Mouse (Mus musculus) adrenal gland, postnatal 25 days (tissue): ENCODE measurements around the gene U2af1l4. TPM values are rescaled to one million over a fixed set of nuclear protein-coding genes. Genes with fewer than 3 reads are reported as not detected.

Experiments used
- DNase-seq: peaks from one replicate; pipeline ENCODE4 v3.0.0; 2021; ENCODE audit warnings: mixed read lengths
- total RNA-seq: library from RNA; stranded (reverse); gene quantifications from 2 replicates; pipeline ENCODE4 v1.2.3, GENCODE M21; 2021

Gene U2af1l4
- total RNA-seq, 1 experiment from 2014 or later, result 81.8 TPM

- no peak for DNase-seq
Measured at GRCm38 (mm10) chr7:30586455-30587020, 23.4 kb downstream of the U2af1l4 start.

DNA sequence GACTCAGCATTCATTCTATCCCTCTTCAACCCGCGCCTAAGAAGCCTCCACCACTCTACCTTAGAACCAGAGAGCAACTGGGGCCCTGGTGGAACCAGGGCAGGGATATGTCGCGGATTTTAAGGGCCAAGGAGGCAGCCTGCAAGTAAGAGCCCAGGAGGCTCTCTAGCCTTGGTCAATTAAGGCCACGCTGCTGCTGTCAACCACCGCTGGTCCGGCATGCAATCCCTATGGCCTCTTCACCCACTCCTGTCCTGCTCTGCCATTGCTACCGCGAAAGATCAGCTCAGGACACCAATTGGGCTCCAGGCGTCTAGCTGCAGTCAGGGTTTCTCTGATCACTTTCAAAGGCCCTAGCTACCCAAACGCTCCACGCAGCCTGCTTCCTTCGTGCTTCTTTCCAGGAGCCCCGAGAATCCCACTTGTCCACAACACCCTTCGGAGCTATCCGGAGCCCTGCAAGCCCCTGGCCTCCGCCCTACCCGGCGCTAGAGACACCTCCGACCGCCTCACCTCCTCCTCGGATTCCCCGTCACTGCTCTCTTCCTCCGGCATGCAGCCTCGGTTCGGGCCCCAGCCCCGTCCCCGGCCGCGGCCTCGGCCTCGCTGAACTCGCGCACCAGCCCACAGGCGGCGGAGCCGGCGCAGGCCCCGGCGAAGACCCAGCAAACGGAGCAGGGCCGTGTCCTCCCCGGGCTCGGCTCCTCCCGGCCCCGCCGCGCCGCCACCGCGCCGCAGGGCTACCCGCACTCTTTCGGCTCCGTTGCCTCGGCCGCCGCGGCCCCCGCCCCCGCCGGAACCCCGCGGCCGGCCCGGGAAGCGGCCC, 25.0 kb downstream of the U2af1l4 start:
- peak; percentile 47 for DNase-seq

DNA sequence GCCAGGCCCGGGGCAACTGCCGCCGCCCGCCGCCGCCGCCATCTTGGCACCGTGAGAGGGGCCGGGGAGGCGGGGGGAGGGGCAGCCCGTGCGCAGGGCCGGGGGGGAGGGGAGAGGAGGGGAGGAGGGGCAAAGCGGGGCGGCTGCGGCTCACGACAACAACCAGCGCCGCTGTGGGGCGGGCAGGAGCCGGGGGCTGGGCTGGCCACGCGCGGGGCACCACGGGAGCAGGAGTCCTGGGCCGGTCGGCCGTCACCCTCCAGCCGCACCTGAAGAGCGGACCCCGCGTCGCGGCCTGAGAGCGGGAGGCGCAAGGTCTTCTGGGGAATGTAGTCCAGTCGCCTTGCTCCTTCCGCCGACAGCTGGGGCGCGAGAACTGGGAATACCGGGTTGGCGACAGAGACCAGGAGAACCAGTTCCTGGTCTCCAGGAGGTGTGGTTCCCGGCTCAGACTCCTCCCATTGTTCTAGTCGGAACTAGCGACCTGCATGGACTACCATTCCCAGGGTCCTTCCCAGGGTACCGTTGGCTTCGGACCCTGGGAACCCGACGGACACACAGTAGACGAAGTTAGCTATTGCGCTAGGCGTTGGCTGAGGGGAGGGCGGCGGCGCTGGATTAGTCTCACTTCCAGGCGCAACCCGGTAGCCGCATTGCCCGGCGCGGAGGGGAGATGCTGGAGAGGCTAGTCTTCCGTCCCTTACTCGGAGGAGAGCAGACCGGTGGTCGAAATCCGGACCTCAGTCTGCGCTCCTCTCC, 25.8 kb downstream of the U2af1l4 start, which contains the start of gene Kmt2b:
TSS of gene Kmt2b (minus strand) at position 51 of the 759 bp plus-strand sequence.
- DNase-seq, result peak; percentile 96

DNA sequence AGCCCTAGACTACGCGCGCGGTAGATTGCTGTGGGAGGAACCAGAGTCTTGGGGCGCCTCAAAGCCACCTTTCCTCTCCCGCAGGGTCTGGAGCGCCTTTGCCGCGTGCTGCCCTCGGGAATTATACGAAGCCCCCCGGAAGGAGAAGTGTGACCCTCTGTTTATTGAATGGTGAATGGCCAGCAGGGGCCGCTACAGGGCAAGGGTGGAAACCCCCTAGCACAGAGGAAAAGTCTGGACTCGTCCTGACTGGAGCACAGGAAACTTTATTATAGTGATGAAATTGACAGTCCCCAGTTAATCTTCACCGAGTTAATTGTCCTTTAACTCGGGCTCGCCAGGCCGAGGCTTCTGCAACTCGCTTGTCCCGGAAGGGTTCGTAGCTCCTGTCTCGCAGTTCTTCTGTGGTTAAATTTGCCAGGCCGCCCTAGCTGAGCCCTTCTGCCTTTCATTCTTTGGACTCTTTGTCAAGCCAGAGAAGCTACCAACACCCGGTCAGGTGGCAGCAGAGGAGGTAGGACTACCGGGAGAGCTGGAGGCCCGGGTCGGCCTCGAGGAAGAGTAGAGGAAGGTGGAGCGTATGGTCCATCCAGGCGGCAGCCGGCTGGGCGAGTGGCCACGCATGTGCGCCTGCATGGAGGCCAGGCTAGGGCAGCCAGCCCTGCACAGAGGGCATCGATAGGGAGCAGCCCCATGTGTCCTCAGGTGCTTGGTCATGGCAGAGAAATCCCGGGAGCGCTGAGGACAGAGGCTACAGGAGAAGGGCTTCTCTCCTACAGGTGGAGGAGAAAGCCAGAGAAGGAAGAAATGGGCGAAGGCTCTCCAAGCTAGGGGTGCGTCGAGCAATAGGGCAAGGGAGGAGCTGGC, 26.6 kb downstream of the U2af1l4 start:
- peak; percentile 86 for DNase-seq

DNA sequence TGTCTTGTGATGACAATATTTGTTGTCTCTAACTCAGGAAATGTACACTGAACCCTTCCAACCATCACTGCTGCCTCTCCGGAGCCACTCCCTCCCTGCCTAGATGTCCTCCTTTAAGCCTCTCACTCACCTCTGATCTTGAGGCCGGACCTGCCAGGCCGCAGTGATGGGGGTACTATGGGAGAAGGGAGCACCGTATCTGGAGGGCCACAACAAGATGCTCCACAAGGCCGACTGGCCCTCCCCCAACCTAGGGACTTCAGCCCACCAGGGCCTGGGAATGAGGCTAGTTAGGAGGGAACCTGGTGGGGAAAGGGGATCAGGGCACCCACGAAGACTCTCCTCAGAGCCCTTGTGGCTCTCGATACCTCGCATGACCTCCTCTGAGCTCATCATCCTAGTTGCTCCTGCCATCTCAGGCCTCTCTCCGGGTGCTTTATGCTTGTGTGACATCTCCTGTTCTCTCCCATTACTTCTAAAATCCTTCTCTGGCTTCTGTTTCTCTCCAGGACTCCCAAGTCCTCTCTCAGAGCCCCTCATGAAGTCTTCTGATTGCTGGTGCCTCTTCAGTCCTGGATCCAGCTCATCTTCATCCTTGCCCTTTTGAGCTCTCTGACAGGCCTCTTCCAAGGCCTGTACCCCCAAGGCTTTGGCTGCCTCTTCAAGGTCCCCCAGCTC, 28.0 kb downstream of the U2af1l4 start:
- no peak for DNase-seq

- no peak for DNase-seq
Measured at GRCm38 (mm10) chr7:30591605-30591951, 28.5 kb downstream of the U2af1l4 start.

- no peak for DNase-seq
Measured at GRCm38 (mm10) chr7:30592772-30593423, 29.8 kb downstream of the U2af1l4 start.

GRCm38 (mm10) chr7:30593579-30594509, 30.7 kb downstream of the U2af1l4 start:
- no peak for DNase-seq

GRCm38 (mm10) chr7:30594510-30595024, 31.5 kb downstream of the U2af1l4 start:
- DNase-seq, result no peak

DNA sequence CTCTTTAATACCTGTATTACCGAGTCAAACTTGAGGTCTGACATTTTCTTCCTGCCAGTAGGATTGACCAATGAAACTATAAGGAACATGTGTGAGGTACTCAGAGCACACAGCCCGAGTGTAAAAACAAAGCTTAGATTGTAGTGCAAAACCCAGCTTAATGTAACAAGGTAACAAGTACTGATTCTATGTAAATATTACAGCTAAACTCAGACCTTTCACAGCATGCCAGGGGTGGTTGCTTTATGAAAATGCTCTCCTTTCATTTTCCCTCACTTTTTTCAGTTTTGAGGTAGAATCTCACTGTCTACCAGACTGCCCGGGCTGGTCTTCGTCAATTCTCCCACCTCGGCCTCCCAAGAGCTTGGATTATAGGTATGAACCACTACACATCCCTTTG, 33.0 kb downstream of the U2af1l4 start:
- no peak for DNase-seq

GRCm38 (mm10) chr7:30596811-30597210, 33.7 kb downstream of the U2af1l4 start:
- no peak for DNase-seq

DNA sequence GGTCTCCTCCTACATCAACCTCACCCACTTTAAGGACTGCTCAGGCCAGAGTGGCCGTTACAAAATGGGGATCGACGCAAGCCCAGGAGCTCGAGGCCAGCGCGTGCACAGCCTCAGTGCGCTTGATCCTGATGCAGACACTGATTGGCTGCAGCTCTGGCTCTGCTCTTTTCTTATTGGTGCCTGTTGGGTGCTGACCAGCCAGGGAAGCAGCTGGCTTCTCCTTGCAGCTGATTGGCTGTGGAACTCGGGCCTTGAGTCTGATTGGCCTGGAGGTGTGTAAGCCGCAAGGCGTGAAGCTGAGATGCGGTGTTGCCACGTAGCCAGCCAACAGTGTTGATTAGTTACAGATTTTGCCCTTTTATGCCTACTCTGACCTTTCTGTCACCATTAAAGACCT, 35.7 kb downstream of the U2af1l4 start, which contains the start of gene Zbtb32:
TSS of gene Zbtb32 (minus strand) at position 124 of the 400 bp plus-strand sequence.
- DNase-seq, result no peak

DNA sequence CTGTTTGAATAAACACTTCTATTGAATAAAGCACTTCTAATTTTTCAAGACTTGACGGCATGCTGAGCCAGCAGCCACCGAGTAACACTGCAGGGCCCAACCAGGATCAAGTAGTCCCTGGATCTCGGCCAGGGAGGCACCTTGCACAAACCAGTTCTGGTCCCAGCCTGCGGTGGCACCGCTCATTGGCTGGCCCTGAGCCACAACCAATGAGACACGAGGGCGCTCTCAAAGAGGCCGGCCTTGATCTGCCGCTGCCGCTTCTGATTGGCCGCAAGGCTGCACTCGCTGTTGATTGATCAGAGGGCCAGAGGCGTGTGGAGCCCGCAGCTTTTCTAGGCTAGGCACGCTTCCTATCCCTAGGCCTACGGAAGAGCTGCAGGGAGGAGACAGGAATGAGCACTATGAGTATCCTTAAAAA, 36.8 kb downstream of the U2af1l4 start:
- DNase-seq, result peak; percentile 94

DNA sequence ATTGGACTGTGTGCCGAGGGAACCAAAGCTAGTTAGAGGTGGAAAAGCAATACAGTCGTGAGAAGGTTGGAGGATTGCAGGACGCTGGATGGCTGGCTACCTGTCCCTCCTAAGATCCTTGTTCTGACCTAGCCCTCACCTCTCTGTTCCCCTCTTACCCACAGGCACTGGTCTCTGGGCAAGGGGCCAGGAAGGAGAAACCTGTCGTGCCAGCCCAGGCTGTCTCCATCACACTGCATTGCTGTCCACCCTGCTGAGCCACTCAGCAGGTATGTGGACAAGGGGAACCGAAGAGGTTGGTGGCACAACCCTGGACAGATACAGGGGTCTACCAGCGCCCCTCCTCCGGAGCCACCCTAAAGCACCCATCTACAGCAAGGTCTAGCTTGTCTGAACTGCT, 37.5 kb downstream of the U2af1l4 start:
- DNase-seq, result no peak

DNA sequence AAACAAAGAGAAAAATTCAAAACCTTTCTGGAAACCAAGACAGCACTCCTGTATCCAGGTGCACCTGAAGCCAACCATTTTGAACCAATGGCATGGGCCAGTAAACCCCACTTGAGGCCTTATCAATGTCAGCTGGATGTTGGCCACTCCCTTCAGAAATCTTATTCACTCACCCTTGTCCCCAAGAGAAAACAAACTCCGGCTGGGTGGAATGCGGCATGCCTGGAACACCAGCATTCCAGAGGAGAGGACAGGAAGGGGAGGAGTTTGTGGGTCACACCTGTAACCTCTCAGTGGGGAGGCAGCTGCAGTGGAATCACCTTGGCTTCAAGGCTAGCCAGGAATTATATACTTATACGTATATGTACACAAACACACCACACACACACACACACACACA, 39.5 kb downstream of the U2af1l4 start:
- DNase-seq, result no peak

- DNase-seq, result no peak
Measured at GRCm38 (mm10) chr7:30604424-30604823, 41.3 kb downstream of the U2af1l4 start.

GRCm38 (mm10) chr7:30604944-30605343, 41.8 kb downstream of the U2af1l4 start:
- no peak for DNase-seq

DNA sequence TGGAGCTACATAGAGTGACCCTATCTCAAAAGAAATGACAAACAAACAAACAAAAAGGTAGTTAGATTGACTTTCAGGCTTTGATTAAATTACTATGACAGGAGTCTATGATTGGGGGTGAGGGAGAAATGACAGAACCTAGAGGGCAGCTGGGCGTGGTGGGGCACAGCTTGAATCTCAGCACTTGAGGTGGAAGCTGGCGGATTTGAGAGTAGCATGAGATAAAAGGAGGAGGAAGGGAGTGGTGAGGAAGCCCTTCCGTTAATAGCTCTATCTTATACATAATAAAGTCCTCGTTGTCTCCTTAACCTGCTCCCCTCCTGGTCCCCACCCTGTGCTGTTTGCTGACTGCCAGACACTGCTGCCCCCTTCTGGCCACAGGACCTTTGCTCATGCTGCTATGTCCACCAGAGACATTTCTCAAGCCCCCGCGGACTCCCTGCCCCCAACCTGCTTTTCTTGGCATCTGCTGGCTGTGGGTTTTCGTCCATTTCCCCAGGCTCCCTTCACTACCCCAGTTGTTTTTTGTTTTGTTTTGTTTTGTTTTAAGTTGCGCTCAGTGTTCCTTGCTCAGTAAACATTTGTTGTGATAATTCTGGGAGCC, 44.7 kb downstream of the U2af1l4 start:
- peak; percentile 62 for DNase-seq

- DNase-seq, result no peak
Measured at GRCm38 (mm10) chr7:30608476-30608875, 45.4 kb downstream of the U2af1l4 start.
